Mouse (Mus musculus) layer of hippocampus, adult 9-10 months (tissue): ENCODE results near the gene Gpt2.

Experiments
- DNase-seq: peaks from one replicate; pipeline ENCODE4 v3.0.0; 2022; ENCODE audit warnings: low spot score

Gpt2 gene

DNA sequence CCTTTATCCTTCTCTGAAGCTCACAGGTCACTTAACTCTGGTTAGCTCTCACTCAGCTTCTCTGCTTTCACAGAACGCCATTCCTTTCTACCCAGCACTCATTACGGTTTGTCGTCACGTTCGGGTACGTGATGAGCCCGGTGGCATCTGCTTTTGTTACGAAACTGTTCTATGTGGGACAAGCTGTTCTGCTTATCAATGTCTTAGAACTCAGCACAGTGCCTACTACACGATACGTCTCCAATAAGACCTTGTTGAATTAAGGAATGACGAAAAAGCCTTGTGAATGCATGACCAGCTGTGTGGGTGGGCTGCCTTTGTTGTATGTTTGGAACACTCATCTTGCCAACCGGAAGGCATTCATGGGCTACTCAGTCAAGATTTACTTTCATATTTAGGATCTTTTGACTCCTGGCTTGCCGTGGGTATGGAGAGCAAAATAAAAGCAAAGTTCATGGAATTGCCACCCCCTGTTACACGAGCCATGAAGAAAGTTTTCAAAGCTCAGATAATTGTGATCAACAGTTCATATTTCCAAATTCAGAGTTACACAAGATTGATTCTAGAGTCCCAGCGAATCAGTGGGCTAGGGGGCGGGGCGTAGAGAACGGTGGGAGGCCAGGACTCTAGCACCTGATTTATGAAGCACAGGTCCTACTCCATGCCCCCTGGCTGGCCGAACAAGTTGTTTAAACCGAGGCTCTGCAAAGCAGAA is 4.3 kb upstream of the Gpt2 start:
- peak; percentile 31 for DNase-seq

DNA sequence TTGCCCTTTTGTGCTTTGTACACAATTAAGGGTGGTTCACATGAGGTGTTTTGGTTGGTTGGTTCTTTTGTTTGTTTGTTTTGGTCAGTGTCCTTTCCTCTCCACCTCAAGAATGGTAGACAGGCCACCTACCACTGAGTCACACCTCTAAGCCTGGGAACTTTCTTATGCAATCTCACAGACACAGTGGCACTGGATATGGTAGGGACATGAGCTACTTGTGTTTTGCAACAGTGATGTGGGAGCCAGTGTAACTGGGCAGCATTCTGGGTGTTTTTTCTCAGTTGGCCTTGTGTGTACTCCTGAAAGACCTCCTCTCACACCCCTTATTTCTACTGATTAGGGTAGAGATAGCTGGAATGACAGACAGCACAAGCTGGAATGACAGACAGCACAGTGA is 3.7 kb upstream of the Gpt2 start:
- DNase-seq: no peak

DNA sequence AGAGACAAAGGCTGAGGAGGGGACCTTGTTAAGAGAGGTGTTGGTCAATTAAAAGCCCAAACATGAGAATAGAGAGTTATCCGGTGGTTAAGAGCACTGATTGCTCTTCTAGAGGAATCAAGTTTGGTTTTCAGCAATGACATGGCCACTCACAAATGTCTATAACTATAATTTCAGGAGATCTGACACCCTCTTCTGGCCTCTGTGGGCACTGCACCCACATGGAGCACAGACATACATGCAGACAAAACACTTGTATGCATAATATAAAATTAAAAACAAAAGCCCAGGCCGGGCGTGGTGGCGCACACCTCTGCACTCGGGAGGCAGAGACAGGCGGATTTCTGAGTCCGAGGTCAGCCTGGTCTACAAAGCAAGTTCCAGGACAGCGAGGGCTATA is 2.8 kb upstream of the Gpt2 start:
- DNase-seq: no peak

DNA sequence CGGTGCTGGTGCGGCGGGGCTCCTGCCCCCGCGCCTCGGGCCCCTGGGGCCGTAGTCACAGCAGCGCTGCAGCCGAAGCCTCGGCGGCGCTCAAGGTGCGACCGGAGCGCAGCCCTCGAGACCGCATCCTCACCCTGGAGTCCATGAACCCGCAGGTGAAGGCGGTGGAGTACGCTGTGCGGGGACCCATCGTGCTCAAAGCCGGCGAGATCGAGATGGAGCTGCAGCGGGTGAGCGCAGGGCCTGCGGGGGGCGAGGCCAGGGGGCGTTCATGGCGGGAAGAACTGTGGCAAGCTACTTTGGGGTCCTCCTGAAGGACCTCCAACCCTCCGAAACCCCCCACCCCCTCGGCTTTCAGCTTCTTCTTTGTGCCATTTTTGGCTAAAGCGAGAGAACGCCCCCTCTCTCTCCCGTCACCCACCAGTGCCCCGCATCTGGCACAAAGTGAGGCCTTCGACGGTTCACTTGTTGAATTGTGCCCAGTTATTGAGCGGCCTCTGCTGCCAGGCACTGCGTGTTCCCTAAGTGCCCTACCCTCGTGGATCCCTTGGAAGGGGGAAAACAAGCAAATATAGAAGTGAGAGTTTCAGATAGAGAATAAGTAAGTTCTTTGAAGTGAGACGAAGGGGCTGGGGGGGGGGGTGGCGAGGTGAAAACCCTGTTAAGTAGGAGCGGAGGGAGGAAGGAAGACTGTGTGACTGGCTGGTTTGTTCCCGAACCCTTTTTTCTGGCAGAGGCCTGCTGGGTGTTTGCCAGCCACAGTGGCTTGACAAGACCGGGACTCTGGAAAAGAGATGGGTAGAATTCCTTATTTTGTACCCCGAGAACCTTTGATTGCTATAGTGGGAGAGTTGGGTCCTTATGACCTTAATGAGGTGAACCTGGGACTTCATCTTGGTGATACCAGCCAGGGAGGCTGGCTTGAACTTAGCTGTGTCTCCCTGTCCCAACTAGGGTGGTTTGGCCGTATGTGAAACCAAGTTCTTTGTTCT is 860 bp downstream of the Gpt2 start:
- no peak for DNase-seq

DNA sequence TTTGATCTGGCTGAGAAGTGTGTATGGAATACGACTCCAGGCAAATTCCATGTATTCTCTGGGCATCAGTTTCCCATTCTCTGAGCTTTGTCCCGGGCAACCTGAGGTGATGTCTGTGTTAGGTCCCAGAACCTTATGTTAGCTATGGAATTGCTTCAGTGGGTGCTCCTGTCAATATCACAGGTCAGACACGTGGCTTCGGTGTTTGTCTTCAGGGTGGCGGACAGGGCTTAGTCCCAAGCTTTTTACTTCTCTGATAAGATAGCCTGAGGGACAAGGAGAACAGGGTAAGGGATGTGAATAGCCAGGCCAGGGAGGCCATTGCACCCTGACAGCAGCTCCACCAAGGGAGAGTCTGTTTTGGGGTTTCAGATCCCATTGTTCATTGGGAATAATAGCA is 3.7 kb downstream of the Gpt2 start:
- DNase-seq: no peak

DNA sequence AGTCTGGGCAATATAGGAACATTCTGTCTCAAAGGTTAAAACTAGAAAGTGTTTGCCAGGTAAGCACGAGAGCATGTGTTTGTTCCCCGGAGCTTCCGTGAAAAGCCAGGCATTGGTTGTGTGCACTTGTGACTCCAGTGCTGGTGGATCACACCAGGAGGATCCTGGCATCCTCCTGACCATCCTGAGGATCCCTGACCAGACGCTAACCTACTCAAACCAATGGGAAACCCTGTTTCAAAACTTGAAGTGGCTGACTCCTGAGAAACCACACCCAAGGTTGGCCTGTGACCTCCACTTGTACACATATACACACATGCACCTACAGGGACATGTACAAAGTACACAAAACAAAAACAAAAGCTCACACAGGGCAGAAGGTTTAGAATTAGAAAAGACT is 4.4 kb downstream of the Gpt2 start:
- DNase-seq: no peak

DNA sequence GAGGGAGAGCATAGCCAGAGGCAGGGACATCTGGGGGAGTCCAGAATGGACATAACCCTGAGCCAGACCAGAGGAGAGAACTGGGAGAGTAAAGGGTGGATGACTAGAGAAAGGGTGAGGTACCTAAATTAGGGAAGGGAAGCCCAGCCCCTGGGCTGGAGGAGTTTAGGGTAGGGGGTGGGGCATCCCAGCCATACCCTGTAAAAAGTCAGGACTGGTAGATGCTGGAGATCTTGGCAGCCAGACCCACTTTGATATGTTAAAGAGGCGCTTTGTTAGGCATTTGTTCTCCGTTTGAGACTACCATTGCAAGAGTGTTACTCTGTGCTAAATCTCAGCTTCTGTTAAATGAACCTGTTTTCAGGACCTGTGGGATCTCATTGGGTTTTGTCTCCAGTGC is 6.2 kb downstream of the Gpt2 start:
- DNase-seq: no peak

DNA sequence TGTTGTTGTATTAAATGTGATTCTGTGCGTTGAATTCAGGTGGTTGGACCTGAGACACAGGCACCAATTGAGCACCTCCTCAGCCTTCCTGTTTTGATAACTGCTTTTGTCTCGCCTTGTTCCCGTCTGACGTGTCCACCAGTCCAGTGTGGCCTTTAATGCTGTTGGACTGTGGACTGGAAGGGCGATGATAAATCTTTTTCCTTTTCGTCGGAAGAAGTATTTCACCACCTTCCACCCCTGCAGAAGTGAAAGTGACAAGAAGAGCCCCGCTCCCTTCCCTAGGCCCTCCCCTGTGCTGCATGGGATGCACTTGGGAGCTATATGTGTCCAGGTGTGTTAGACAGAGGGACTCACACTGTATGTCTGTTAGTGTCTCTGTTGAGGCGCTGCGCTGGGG is 8.1 kb downstream of the Gpt2 start:
- DNase-seq: no peak

DNA sequence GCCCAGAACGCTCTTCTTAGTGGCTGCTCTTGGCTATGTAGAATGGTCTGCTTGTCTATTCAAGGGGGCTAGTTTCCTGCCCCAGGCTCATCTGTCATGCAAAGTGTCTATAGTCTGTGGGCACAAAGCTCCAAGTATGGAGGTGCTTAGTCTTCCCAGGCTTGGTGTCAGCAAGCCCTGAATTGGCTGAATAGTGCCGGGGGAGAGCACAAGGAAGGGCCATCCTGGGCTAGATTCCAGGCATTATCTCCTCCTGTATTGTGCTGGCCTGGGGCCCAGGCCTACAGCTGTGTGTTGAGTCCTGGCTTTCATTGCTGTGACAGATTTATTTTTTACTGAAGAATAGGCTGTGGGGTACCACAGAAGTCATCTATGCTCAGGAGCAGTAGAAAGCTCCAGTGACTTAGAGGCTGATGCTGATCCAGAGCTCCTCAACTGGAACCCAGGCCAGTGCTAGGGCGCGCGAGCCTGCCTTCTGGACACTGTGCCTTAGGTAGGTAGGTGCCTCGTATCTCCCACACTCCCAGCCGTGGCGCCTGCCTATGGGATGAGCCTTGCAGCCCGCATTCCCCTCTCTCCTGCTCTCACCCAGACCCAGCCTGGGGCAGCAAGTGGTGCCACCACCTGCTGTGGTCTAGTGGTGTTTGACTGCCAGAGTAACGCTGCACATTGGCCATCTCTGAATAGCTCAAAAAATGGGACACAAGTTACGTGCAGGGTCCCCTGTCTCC is 8.7 kb downstream of the Gpt2 start:
- no peak for DNase-seq

DNA sequence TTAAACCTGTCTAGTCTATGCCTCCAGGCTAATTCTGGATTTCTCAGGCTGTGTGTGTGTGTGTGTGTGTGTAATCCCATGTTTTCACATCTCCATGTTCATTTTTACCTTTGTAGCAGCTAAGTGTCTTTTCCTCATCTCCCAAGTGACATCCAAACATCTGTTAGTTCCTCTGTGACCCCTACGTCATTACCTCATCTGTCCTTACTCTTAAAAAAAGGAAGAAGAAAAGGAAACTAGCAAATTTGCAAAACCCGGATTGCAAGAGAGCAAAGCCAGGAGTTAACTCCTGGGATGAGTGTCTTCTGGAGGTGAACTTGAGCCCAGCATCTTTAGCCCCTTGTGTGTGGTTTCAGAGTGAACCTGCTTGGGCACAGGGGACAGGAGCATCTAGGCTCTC is 10.0 kb downstream of the Gpt2 start:
- DNase-seq: no peak

DNA sequence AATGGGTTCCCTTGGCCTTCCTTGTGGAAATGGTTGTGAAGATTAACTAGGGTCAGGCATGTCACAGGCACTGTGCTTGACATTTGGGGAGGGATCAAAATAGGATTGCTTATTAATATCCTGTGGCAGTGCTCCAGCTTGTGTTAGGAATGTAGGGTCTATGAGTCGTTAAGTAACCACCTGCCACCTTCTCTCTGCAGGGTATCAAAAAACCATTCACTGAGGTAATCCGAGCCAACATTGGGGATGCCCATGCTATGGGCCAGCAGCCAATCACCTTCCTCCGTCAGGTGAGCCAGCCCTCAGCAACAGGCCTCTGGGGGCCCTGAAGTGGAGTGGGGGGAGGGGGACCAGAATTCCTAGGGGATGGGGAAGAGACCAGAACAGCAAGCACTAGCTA is 10.7 kb downstream of the Gpt2 start:
- no peak for DNase-seq

DNA sequence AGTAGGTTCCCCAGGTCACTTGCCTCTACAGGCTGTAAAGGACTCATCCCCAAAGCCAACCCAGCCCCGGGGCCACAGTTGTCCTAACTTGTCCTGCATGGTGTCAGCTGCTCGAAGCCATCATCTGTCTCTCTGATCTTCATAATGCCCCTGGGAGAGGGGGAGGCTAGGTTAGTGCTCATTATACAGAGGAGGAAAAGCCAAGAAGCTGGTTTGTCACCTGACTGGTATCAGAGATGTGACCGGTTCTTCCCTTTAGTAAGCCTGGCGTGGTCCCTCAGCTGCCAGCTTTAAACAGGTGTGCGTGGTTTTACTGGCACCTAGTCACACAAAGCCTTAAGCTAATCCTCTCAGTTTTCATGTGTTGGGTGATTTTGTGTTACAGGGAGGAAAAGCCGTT is 12.3 kb downstream of the Gpt2 start:
- no peak for DNase-seq

DNA sequence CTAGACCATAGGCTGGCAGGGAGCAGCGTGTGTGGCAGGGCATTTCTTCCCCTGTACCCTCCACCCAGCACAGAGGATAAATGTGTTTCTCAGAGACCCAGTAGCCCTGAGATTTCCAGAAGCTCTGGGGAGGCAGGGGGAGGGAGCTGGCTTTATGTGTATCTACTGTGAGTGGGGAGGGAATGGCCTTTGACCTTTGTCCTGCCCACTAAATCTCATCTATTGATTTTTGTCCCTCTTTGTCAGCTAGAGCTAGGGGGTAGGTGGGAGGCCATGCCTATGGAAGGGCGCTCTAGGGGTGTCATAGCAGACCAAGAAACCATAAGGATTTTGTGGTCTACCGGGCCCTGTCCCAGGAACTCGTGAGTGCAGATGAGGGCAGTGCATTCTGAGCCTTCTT is 14.2 kb downstream of the Gpt2 start:
- no peak for DNase-seq

DNA sequence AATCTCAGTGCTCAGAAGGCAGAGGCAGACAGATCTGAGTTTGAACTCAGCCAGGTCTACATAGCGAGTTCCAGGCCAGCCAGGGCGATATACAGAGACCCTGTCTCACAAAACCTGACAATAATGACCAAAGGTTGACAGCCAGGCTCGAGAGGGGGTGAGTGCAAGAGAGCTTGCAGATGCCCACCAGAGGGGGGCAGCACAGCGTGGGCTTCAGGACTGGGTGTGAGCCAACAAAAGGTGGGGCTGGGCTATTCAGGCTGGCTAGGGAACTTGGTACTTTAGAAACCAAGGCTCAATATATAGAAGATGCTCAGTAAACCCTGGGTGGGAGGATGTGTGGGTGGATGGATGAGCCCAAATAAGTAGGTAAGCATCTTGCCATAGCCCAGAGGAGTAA is 16.3 kb downstream of the Gpt2 start:
- DNase-seq: no peak

DNA sequence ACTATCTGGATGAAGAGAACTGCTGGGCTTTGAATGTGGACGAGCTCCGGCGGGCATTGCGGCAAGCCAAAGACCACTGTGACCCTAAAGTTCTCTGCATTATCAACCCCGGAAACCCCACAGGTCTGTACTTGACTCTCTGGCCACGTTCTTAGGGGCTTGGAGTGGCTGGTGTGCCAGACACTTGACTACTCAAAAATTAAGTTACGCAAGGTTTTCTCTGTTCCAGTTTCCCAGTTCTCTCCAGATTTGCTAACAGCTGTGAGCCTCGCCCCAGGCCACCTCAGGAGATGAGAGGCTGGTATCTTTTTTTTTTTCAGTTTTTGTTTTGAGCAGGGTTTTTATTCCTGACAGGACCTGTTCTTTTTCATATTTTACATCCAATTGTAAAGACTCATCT is 19.9 kb downstream of the Gpt2 start:
- no peak for DNase-seq

DNA sequence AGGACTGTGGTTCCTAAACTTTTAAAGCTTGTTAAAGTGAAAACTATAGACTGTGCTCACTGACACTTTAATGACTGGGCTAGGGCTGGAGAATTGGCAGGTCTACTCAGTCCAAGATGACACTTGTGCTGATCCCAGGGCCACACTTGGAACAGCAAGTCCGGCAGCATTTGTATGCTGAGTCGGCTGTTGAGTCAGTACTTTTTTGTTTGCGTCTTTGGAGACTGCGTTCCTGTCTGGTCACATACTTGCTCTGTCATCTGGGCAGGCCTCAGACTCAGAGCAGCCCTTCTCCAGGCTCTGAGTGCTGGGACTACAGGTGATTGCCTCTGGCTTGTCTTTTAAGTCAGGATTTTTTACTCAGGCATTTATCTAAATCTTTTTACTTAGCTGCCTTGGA is 20.9 kb downstream of the Gpt2 start:
- DNase-seq: no peak

DNA sequence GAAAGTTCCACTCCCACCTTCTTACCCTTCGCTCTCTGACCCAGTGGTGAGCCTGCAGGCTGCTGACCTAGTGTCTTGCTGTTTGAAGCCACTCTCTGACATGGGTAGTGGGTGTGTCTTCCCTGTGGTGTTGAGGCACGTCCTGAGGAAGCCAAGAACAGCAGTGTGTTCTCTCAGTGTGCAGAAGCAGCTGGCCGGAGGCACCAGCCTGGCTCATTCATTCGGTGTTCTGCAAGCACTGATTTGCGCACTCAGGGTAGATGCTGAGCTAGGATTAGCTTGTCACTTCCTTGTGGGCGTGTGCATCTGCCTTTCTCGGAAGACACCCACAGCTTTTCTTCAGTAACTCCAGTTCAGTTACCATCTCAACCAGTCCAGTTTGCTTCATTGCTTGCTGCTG is 23.0 kb downstream of the Gpt2 start:
- DNase-seq: no peak

DNA sequence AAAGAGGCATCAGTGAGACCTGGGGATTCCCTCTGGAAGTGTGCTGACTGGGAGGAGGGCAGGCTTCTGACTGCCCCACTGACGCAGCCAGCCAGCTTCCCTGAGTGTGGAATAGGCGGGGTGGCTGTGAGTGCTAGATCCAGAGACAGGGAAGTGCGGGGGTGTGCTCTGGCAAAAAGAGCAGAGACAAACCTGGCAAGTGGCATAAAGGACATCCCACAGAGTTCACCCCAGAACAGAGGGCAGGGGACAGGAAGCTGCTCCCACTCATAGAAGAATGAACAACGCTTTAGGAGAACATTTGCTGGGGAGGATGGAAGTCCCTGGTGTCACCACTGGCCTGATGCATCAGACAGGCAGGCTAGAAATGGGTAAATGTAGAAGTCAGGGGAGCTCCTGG is 25.0 kb downstream of the Gpt2 start:
- no peak for DNase-seq

DNA sequence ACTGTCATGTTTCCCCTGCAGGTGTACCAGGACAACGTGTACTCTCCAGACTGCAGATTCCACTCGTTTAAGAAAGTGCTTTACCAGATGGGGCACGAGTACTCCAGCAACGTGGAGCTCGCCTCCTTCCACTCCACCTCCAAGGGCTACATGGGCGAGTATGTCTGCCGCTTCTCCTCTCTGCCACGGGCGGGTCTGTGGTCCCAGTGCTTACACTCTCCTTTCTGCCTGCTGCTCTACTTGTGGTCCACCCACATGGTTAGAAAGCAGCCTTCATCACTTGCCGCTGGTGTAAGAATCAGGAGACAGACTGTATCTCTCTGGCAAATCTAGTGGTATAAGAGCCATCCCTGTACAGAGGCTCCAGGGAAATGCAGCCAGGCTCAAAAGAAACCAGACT is 25.6 kb downstream of the Gpt2 start:
- no peak for DNase-seq

DNA sequence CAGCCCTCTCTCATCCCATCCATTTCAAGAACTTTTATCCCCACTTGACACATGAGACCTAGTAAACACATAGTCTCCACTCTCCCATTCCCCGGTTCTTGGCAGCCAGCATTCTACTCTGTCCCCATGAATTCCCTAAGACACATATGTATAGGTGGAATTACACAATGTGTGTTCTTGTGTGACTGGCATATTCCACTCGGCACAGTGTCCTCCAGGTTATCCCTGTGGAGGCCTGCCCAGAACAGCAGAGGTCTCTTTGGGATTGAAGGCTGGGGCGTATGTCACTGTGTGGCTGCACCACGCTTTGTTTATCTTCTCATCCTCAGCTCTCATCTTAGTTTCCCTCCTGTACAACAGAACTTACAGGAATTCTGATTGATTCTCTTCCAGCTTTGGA is 28.2 kb downstream of the Gpt2 start:
- no peak for DNase-seq

DNA sequence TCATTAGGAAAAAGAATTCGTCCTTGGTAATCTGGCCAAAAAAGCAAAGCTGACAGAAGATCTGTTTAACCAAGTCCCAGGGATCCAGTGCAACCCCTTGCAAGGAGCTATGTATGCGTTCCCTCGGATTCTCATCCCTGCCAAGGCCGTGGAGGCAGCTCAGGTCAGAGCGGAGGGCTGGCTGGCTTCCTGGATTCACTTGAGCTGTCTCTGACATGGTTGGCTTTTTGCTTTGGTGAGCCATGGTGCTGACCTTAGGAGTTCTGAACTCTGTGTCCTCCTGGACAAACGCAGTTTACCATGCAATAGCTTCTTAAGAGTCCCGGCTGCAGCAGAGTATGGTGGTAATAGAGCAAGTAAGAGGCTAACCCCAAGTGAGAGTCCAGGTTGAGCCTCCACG is 29.0 kb downstream of the Gpt2 start:
- no peak for DNase-seq

DNA sequence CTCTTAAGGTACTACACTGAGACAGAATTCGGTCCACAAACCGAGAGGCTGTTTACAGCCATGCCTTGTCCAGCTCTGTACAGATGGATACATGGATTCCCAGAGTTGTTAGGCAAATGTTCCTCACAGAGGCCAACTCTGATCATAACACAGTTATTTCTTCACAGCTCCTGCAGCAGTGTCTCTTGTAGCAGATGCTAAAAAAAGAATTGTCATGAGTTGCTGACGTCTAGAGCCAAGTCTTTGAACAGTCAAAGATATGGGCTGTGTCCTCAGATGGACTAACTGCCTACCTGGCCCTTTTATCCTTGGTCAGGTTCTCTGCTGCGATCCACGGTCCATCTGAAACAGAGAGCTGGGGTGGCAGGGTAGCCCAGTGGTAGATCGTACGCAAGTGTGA is 31.7 kb downstream of the Gpt2 start:
- no peak for DNase-seq

DNA sequence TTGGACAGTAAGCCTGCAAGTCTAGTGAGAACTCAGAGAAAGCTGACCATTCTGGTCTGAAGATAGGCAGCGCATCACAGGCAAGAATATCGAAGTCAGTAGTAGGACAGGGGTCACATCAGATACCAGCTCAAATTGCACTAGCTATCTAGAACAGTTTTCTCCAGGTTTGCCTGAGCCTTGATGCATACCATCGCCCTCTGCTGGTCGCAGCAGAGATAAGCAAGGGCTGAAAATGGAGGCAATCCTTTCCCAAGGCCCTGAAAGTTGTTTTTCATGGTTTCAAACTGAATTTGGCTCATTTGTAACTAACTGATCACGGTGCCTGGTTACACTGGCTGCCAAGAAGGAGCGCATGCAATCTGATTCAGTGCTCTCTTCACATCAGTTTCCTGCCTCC is 33.7 kb downstream of the Gpt2 start:
- peak; percentile 32 for DNase-seq
